Mouse (Mus musculus) MEL (cell line): ENCODE results near the gene Olfr12. TPM values are rescaled to one million over a fixed set of nuclear protein-coding genes. Genes with fewer than 3 reads are reported as not detected.

Source experiments
- DNase-seq: peaks from one replicate; pipeline ENCODE4 v3.0.0; 2011; ENCODE audit warnings: low read depth, low spot score
- H3K27ac ChIP-seq: 2 replicates; pipeline ENCODE4 v1.5.1; 2012; ENCODE audit warnings: low read depth, mild to moderate bottlenecking, control low read depth, low read length, moderate library complexity; ENCODE audit not compliant: control insufficient read depth
- H3K27me3 ChIP-seq, 2 experiments: fragments of 150-350 bp in 1 of 2; sonication (generic) in 1 of 2; 2 replicates each; pipeline ENCODE4 v1.6.1; 2012; ENCODE audit warnings: low read length in 2 of 2, mild to moderate bottlenecking in 2 of 2, improper control_type of control experiment in 1 of 2, moderate library complexity in 1 of 2; ENCODE audit not compliant: insufficient read depth in 2 of 2, control insufficient read depth in 1 of 2
- H3K36me3 ChIP-seq, 2 experiments: 2 replicates each; pipeline ENCODE4 v1.6.1; 2012 to 2014; ENCODE audit warnings: low read length in 2 of 2, improper control_type of control experiment in 1 of 2, inconsistent platforms in 1 of 2, mild to moderate bottlenecking in 1 of 2; ENCODE audit not compliant: insufficient read depth in 2 of 2, control insufficient read depth in 1 of 2
- H3K4me1 ChIP-seq, 2 experiments: fragments of 150-350 bp in 1 of 2; sonication (generic) in 1 of 2; 2 replicates each; pipeline ENCODE4 v1.6.1; 2012; ENCODE audit warnings: low read length in 2 of 2, improper control_type of control experiment in 1 of 2, mild to moderate bottlenecking in 1 of 2; ENCODE audit not compliant: insufficient read depth in 2 of 2, control insufficient read depth in 1 of 2
- H3K4me3 ChIP-seq, 2 experiments: fragments of 150-350 bp in 1 of 2; sonication (generic) in 1 of 2; 2 replicates each; pipeline ENCODE4 v1.5.1; 2012; ENCODE audit warnings: low read depth in 2 of 2, low read length in 2 of 2, mild to moderate bottlenecking in 2 of 2, moderate library complexity in 2 of 2, control low read depth in 1 of 2, improper control_type of control experiment in 1 of 2; ENCODE audit not compliant: control insufficient read depth in 1 of 2, insufficient read depth in 1 of 2
- H3K79me2 ChIP-seq: 2 replicates; pipeline ENCODE4 v1.6.1; 2012; ENCODE audit warnings: mild to moderate bottlenecking, low read length, moderate library complexity; ENCODE audit not compliant: control insufficient read depth, poor library complexity, insufficient read depth
- H3K9ac ChIP-seq: 2 replicates; pipeline ENCODE4 v1.6.1; 2012; ENCODE audit warnings: low read depth, mild to moderate bottlenecking, control low read depth, low read length, moderate library complexity; ENCODE audit not compliant: control insufficient read depth, poor library complexity, severe bottlenecking
- H3K9me3 ChIP-seq: fragments of 150-350 bp; sonication (generic); replicated peaks from 2 replicates; pipeline ENCODE4 v1.6.1; 2012; ENCODE audit warnings: mild to moderate bottlenecking, low read length, improper control_type of control experiment, moderate library complexity; ENCODE audit not compliant: insufficient read depth
- BHLHE40 ChIP-seq: IDR thresholded peaks from 2 replicates; pipeline ENCODE4 v1.6.1; 2012; ENCODE audit warnings: low read depth, mild to moderate bottlenecking, inconsistent platforms, low read length, improper control_type of control experiment, borderline replicate concordance
- CHD1 ChIP-seq: IDR thresholded peaks from 2 replicates; pipeline ENCODE4 v1.6.1; 2012; ENCODE audit warnings: low read depth, mild to moderate bottlenecking, inconsistent platforms, low read length, improper control_type of control experiment
- JUND ChIP-seq: IDR thresholded peaks from 2 replicates; pipeline ENCODE4 v1.6.1; 2011; ENCODE audit warnings: low read depth, mild to moderate bottlenecking, improper control_type of control experiment, low read length
- KAT2A ChIP-seq: conservative IDR thresholded peaks from 2 replicates; pipeline ENCODE4 v1.6.1; 2012; ENCODE audit warnings: low read depth, low read length, improper control_type of control experiment, inconsistent platforms
- MAX ChIP-seq: IDR thresholded peaks from 2 replicates; pipeline ENCODE4 v1.6.1; 2011; ENCODE audit warnings: low read length, improper control_type of control experiment
- MAZ ChIP-seq: IDR thresholded peaks from 2 replicates; pipeline ENCODE4 v1.6.1; 2012; ENCODE audit warnings: low read depth, mild to moderate bottlenecking, inconsistent platforms, low read length, improper control_type of control experiment
- MXI1 ChIP-seq: IDR thresholded peaks from 2 replicates; pipeline ENCODE4 v1.6.1; 2011; ENCODE audit warnings: mild to moderate bottlenecking, low read depth, low read length, improper control_type of control experiment
- MYB ChIP-seq: IDR thresholded peaks from 2 replicates; pipeline ENCODE4 v1.6.1; 2011; ENCODE audit warnings: mild to moderate bottlenecking, low read depth, low read length, improper control_type of control experiment
- NELFE ChIP-seq: IDR thresholded peaks from 2 replicates; pipeline ENCODE4 v1.6.1; 2011; ENCODE audit warnings: low read depth, low read length, improper control_type of control experiment
- POLR2AphosphoS2 ChIP-seq: IDR thresholded peaks from 2 replicates; pipeline ENCODE4 v1.6.1; 2011; ENCODE audit warnings: low read length, improper control_type of control experiment
- POLR2AphosphoS5 ChIP-seq: IDR thresholded peaks from 2 replicates; pipeline ENCODE4 v1.6.1; 2012; ENCODE audit warnings: low read depth, borderline replicate concordance, mild to moderate bottlenecking, inconsistent platforms, low read length, moderate library complexity, mixed read lengths
- RAD21 ChIP-seq: IDR thresholded peaks from 2 replicates; pipeline ENCODE4 v1.6.1; 2011; ENCODE audit warnings: mild to moderate bottlenecking, low read depth, low read length, improper control_type of control experiment
- SMC3 ChIP-seq: IDR thresholded peaks from 2 replicates; pipeline ENCODE4 v1.6.1; 2011; ENCODE audit warnings: low read depth, low read length, improper control_type of control experiment
- USF1 ChIP-seq: IDR thresholded peaks from 2 replicates; pipeline ENCODE4 v1.6.1; 2014; ENCODE audit warnings: low read depth, mild to moderate bottlenecking, inconsistent platforms, low read length, improper control_type of control experiment, moderate library complexity
- ZKSCAN1 ChIP-seq: IDR thresholded peaks from 2 replicates; pipeline ENCODE4 v1.6.1; 2012; ENCODE audit warnings: low read depth, mild to moderate bottlenecking, inconsistent platforms, low read length, improper control_type of control experiment, moderate library complexity
- polyA plus RNA-seq, 2 experiments: library from polyadenylated mRNA; stranded (reverse) in 1 of 2; unstranded in 1 of 2; fragments of >175 nt in 1 of 2; fragments of >200 nt in 1 of 2; gene quantifications; 2 replicates each; pipeline versions ENCODE4 v1.2.1 to v1.2.4; 2012; ENCODE audit warnings: low replicate concordance in 2 of 2, low read depth in 1 of 2; ENCODE audit not compliant: insufficient read length in 2 of 2, insufficient read depth in 1 of 2, missing spikeins in 1 of 2
- total RNA-seq: library from RNA; depleted of rRNA; stranded (reverse); fragments of 300-350 nt; gene quantifications from 2 replicates; pipeline ENCODE4 v1.2.3, GENCODE M21; 2012

The Olfr12 gene
- total and polyA plus RNA-seq, 3 experiments: not detected

- H3K79me2 ChIP-seq: peaks cover 30% of the 10 kb centered on the region
- no peak overlapping the region for H3K27ac ChIP-seq
- peaks cover 2 to 14% of the 10 kb centered on the region in 2 experiments; a peak in 3 of 4 replicates for H3K36me3 ChIP-seq
- H3K4me3 ChIP-seq: no peak overlapping the region
- no peak overlapping the region for H3K9ac ChIP-seq
- no peak for TF ChIP-seq NELFE
- TF ChIP-seq MXI1: no peak
- TF ChIP-seq USF1: no peak
- TF ChIP-seq MYB: no peak
- TF ChIP-seq KAT2A: no peak
- no peak for TF ChIP-seq BHLHE40
- TF ChIP-seq POLR2AphosphoS2: no peak; the same call in 1 of the 2 replicates
- no peak for TF ChIP-seq CHD1
- no peak for TF ChIP-seq SMC3
- no peak for TF ChIP-seq MAX
- TF ChIP-seq MAZ: no peak
- TF ChIP-seq JUND: no peak
- TF ChIP-seq POLR2AphosphoS5: no peak
- no peak for TF ChIP-seq ZKSCAN1
- TF ChIP-seq RAD21: no peak
- no peaks in the 10 kb centered on the region for H3K9me3 ChIP-seq
- no peaks in the 10 kb centered on the region for H3K27me3 ChIP-seq
- no peak for DNase-seq
- H3K4me1 ChIP-seq: peaks cover 0 to 18% of the 10 kb centered on the region in 2 experiments; a peak in 3 of 4 replicates
These were observed 21.1 kb downstream of the Olfr12 start for GRCm38 (mm10) chr1:92638736-92639135.

- Histone ChIP-seq H3K9ac (peak overlapping the region; percentile 82), H3K4me3 (peak overlapping the region; percentile 73 to 81), H3K4me1 (peaks cover 0 to 18% of the 10 kb centered on the region in 2 experiments; a peak in 3 of 4 replicates), H3K9me3 (no peaks in the 10 kb centered on the region), H3K27ac (no peak overlapping the region), H3K79me2 (peaks cover 30% of the 10 kb centered on the region), H3K36me3 (peaks cover 2 to 14% of the 10 kb centered on the region in 2 experiments; a peak in 3 of 4 replicates), H3K27me3 (no peaks in the 10 kb centered on the region)
- DNase-seq: peak; percentile 38
- TF ChIP-seq ZKSCAN1 (no peak), CHD1 (no peak)
These were observed 22.8 kb downstream of the Olfr12 start for GRCm38 (mm10) chr1:92640393-92640792.
